Mouse (Mus musculus) lung, embryonic 14.5 days (tissue): ENCODE measurements around the gene 9930111J21Rik2. TPM values are rescaled to one million over a fixed set of nuclear protein-coding genes. Genes with fewer than 3 reads are reported as not detected.
A peak's percentile ranks its signal among the peaks of the same experiment; 100 is the strongest.
"Not testable (repeated sequence)": the region's sequence is repeated elsewhere in the genome, so short reads cannot be mapped to it uniquely, and the experiment has no call there.

Experiments
- ATAC-seq: fragments of 200-750 bp; cut with Nextera tagmentation; 2 replicates; pipeline ENCODE4 v1.8.0; 2017; ENCODE audit warnings: mild to moderate bottlenecking, moderate TSS enrichment, moderate library complexity; ENCODE audit not compliant: insufficient read depth
- DNase-seq: peaks from one replicate; pipeline ENCODE4 v3.0.0-alpha.2; 2015
- H3K27ac ChIP-seq: fragments of 300-500 bp; sonication (generic); 2 replicates; pipeline ENCODE4 v1.5.1; 2014; ENCODE audit warnings: low read depth, mild to moderate bottlenecking, moderate library complexity
- H3K27me3 ChIP-seq: fragments of 300-500 bp; sonication (generic); 2 replicates; pipeline ENCODE4 v1.6.1; 2014; ENCODE audit warnings: low read length, control low read depth; ENCODE audit not compliant: insufficient read depth
- H3K36me3 ChIP-seq: fragments of 300-500 bp; sonication (generic); 2 replicates; pipeline ENCODE4 v1.6.1; 2014; ENCODE audit warnings: control low read depth; ENCODE audit not compliant: insufficient read depth
- H3K4me1 ChIP-seq: fragments of 300-500 bp; sonication (generic); 2 replicates; pipeline ENCODE4 v1.6.1; 2014; ENCODE audit warnings: antibody characterized with exemption, control low read depth; ENCODE audit not compliant: insufficient read depth
- H3K4me2 ChIP-seq: fragments of 300-500 bp; sonication (generic); 2 replicates; pipeline ENCODE4 v1.6.1; 2014; ENCODE audit warnings: mild to moderate bottlenecking
- H3K4me3 ChIP-seq: fragments of 300-500 bp; sonication (generic); 2 replicates; pipeline ENCODE4 v1.5.1; 2014; ENCODE audit warnings: low read depth, low read length
- H3K9ac ChIP-seq: fragments of 300-500 bp; sonication (generic); 2 replicates; pipeline ENCODE4 v1.6.1; 2014
- H3K9me3 ChIP-seq: fragments of 300-500 bp; sonication (generic); 2 replicates; pipeline ENCODE4 v1.6.1; 2016; ENCODE audit warnings: low read depth, low read length, control low read depth
- CTCF ChIP-seq: IDR thresholded peaks from 2 replicates; pipeline ENCODE4 v1.5.1; 2016; ENCODE audit warnings: antibody characterized with exemption, low read depth
- WGBS: fragments of 180-500 bp; shearing (Covaris S2); extraction: QIAGEN DNeasy Blood & Tissue Kit; methylation state at CpG from one replicate; pipeline ENCODE4 v1.1.7; 2014; 5-methylcytosine and 5-hydroxymethylcytosine counted together
- polyA plus RNA-seq: library from polyadenylated mRNA; unstranded; fragments of >200 nt; fragmentation: Nextera tagmentation; extraction: Ambion mirVana; gene quantifications from 2 replicates; pipeline ENCODE4 v1.2.1, GENCODE M21; 2014

Gene 9930111J21Rik2
- polyA plus RNA-seq, 1 experiment from 2014 or later, result 0.79 TPM

DNA sequence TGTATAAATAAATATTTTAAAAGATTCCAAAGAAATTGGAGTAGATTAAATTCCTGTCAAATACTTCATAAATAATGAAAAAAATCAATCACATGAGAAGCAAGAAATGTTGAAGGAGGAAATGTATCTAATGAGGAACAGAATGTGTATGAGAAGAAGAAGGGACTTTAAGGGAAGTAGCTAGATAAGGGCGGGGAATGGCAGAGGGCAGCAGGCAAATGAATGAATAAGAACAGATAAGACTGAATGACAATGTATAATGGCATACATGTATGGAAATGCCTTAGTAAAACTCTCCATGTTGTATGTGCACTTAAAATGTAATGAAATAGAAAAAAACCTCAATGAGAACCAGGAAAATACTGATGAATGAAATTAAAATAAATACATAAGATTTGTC lies 17.3 kb upstream of the 9930111J21Rik2 start:
- H3K4me1 ChIP-seq, result no peaks in the 10 kb centered on the region
- H3K4me2 ChIP-seq, result no peak overlapping the region
- H3K27ac ChIP-seq, result no peak overlapping the region
- DNase-seq (no peak), ATAC-seq (no peak)
- WGBS, result 84% methylated on average over 1 of the region's 1 CpGs
- no peaks in the 10 kb centered on the region for H3K9me3 ChIP-seq
- no peak overlapping the region for H3K4me3 ChIP-seq
- H3K9ac ChIP-seq, result no peak overlapping the region
- no peaks in the 10 kb centered on the region for H3K36me3 ChIP-seq
- H3K27me3 ChIP-seq, result no peaks in the 10 kb centered on the region
- no peak for TF ChIP-seq CTCF

DNA sequence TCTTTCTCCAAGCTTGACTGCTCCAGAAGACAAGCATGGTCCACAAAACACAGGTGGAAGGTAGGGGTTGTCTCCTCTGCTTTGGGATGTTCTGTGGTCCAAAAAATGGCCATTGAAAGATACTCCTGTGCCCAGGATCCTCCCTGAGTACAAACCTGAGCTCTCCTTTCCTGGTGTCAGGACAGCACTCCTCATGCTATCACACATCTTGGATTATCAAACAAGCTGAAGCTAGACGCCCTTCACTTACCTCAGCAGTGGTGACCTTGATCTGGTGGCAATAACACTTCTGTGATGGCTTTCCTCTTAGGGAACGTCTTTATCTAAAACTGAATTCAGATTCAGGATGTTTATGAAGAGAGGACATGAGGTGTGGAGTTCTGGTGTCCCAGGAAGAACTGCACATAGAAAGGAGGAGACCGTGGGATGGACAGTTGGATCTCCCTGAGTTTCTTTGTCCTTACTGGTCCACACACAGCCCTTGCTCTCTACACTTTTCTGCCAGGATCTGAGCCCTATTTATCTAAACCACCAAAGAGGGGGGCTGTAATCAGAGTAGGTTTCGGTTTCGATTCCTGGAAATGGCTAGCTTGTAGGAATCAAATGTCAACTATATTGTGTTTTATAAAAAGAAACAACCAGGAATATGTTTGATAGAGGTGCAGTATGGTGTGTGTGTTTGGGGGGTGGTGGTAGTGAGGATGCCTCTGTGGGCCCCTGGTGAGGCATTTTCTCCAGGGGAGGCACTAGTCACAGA lies 12.8 kb upstream of the 9930111J21Rik2 start, which contains the start of gene Tgtp2:
TSS of gene Tgtp2 (minus strand) at position 494 of the 757 bp plus-strand sequence.
- 67% methylated on average over 5 of the region's 5 CpGs for WGBS
- not testable (repeated sequence) for H3K27me3 ChIP-seq, ATAC-seq, H3K9ac ChIP-seq, H3K36me3 ChIP-seq, H3K4me1 ChIP-seq, DNase-seq, H3K4me2 ChIP-seq, H3K9me3 ChIP-seq, H3K4me3 ChIP-seq, H3K27ac ChIP-seq

DNA sequence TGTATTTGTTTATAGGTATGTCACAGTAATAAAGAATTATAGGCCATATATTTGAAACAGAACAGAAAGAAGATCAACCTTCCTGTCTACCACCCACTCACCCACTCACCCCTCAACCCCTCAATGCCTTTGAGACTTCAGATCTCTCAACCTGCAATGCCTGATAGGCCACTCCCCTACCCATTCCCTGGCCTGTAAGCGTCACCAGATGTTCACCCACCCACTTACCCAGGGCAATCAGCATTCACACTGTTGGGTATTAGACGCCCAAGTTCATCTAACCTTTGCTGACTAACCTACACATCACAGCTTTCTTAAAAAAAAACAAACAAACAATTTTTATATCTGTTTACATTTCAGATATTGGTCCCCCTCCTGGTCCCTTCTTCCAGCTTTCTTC lies 10.8 kb upstream of the 9930111J21Rik2 start:
- H3K36me3 ChIP-seq, H3K4me1 ChIP-seq, H3K4me3 ChIP-seq, H3K9ac ChIP-seq, H3K27me3 ChIP-seq, H3K4me2 ChIP-seq, H3K9me3 ChIP-seq, H3K27ac ChIP-seq, ATAC-seq, DNase-seq: not testable (repeated sequence)
- 59% methylated on average over 1 of the region's 2 CpGs for WGBS

DNA sequence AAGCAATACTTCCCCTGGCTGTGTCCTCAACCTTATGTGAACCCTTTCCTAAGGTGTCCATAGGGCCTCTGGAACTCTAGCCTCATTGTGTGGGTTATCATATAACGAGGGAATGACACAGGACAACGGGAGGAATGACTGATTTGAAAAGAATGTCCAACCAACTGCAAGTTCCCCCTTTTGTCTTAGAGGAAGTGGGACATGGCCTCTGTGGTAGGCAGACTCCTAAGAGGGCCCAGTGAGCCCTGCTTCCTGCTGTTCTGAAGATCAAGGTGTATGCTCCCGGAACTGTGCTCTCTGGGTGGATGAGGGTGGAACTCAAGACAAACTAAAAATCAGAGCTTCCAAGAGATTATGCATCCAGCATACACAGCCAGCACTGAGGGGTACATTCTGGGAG lies 9.0 kb upstream of the 9930111J21Rik2 start:
- ATAC-seq, DNase-seq: not testable (repeated sequence)

DNA sequence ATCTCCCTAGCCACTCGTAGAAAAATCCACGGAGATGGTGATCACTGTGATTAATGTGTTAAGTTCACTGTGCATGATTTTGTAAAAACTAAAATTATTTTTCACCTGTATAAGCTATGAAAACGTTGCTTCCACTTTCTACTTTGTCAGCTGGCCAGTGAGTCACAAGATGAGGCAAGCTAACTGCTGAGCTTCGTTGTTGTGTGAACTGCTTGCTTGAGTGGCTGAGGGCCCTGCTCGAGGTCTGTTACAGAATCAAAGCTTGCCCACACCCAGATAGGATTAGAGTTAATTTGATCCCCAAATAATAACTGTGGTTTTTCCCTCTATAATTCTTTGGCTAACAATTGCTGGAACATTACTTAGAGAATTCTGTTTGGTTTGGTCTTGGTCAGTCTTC lies 852 bp upstream of the 9930111J21Rik2 start:
- WGBS, result no CpG with 5 or more reads among the region's 5 CpGs
- not testable (repeated sequence) for H3K27ac ChIP-seq, H3K4me3 ChIP-seq, H3K4me2 ChIP-seq, H3K4me1 ChIP-seq, H3K9me3 ChIP-seq, ATAC-seq, H3K9ac ChIP-seq, H3K36me3 ChIP-seq, DNase-seq, H3K27me3 ChIP-seq

More for the DNA sequence above, 9.0 kb upstream of the 9930111J21Rik2 start:
- H3K4me1 ChIP-seq, H3K4me2 ChIP-seq, H3K36me3 ChIP-seq, H3K27ac ChIP-seq, H3K4me3 ChIP-seq, H3K9me3 ChIP-seq, H3K9ac ChIP-seq, H3K27me3 ChIP-seq: not testable (repeated sequence)
- WGBS, result 41% methylated on average over 2 of the region's 3 CpGs

DNA sequence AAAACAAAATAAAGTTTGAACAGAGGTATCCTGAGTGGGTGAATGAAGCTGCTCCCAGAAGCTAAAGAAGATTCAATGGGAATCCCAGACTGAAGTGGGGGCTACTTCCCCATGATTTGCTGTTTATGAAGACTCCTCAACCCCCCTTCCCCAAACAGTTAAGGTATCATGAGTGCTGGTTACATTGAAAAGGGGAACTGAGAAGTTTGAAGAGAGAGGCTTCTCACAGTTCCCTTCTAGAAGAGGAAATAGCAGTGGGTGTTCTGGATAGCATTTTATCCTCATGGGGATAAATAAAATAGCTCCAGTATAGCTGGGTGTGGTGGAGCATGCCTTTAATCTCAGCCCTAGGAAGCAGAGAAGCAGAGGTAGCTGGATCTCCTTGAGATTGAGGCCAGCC lies 978 bp downstream of the 9930111J21Rik2 start:
- DNase-seq, H3K27me3 ChIP-seq, H3K9ac ChIP-seq, H3K27ac ChIP-seq, H3K4me3 ChIP-seq, H3K9me3 ChIP-seq, H3K4me1 ChIP-seq, H3K4me2 ChIP-seq, ATAC-seq, H3K36me3 ChIP-seq: not testable (repeated sequence)

DNA sequence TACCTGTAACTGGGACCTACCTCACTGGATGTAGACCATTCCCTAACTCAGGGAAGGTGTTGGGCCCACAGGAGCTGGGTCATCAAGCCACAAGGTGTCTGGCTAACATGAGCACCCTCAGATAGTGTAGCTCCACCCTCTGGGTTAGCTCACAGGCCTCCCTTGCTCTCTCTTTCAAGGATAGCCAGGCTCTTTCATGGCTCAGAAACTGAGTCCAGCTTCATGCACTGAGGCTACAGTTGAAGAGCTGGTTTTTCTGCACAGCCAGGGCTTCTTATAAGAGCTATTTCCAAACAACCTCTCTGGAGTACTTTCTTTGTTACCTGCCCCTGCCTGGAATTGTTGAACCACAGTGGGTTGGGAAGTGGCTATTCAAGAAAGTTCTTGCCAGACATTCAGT lies 39.0 kb downstream of the 9930111J21Rik2 start:
- not testable (repeated sequence) for H3K27ac ChIP-seq, DNase-seq, H3K9ac ChIP-seq, H3K4me1 ChIP-seq, H3K9me3 ChIP-seq, H3K4me2 ChIP-seq, H3K27me3 ChIP-seq, H3K36me3 ChIP-seq, H3K4me3 ChIP-seq
- ATAC-seq, result peak; percentile 62; the same call in 1 of the 2 replicates

DNA sequence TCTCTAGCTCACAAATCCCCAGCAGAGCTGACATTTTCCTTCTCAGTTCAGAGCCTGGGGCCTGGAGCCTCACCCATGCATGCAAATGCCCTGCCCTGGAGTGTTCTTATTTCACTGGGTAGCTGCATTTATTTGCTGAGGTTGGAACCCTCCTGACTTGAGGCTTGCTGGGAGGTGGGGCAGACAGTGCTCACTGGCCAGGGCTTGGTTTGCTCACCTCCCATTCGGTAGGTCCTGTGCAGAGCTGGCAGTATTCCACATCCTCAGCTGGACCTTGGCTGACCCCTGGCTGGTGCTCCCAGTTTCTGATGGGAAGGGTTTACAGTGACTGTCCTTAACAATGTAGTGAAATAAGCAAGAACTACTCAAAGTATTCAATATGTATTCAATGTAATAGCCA lies 44.3 kb downstream of the 9930111J21Rik2 start:
- H3K27ac ChIP-seq, result not testable (repeated sequence)

DNA sequence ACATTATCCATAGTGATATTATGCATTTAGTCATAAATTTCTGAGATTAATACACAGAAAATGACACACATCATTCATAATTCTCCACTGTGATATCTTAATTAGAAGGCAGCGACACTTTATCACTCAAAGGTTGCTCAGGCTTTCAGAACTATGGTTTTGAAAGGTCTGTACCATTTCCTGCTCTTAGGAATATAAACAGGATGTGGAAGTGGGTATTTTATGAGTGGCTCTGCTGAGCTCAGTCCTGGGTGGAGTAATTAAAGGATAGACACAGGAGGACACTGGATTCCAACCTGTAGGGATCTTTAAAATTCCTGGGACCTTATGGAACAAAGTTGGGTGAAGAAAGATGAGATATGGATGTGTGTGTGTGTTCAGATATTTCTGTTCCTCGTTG lies 44.7 kb downstream of the 9930111J21Rik2 start:
- not testable (repeated sequence) for H3K4me1 ChIP-seq, H3K9ac ChIP-seq, H3K9me3 ChIP-seq, H3K4me2 ChIP-seq, DNase-seq, H3K27ac ChIP-seq, H3K27me3 ChIP-seq, H3K36me3 ChIP-seq, ATAC-seq, H3K4me3 ChIP-seq
- WGBS, result 41% methylated on average over 2 of the region's 2 CpGs

More for the DNA sequence above, 44.3 kb downstream of the 9930111J21Rik2 start:
- H3K4me2 ChIP-seq, DNase-seq, H3K36me3 ChIP-seq, H3K4me1 ChIP-seq, H3K4me3 ChIP-seq, H3K9ac ChIP-seq, ATAC-seq, H3K27me3 ChIP-seq, H3K9me3 ChIP-seq: not testable (repeated sequence)
- WGBS, result 15% methylated on average over 1 of the region's 1 CpGs

DNA sequence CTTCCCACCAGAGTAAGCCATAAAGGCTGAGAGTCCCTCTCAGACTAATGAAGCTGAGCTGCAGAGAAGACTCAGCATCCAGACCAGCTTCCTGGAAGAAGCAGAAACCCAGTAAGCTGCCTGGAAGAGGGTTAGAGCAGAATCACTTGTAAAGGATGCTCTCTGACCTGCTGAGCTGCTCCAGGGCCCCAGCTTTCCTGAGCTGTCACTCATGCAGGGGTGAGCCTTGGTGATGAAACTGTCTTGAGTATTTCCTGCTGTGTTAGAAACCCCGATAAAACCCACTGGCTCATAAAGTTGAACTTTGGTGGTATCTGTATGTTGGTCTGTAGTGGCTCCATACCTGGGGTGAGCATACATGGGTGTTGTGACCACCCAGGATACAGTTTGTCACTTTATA lies 50.6 kb downstream of the 9930111J21Rik2 start:
- not testable (repeated sequence) for DNase-seq, H3K27me3 ChIP-seq, ATAC-seq, H3K4me2 ChIP-seq, H3K9me3 ChIP-seq, H3K4me3 ChIP-seq, H3K36me3 ChIP-seq, H3K9ac ChIP-seq, H3K4me1 ChIP-seq, H3K27ac ChIP-seq
- WGBS, result 39% methylated on average over 1 of the region's 1 CpGs

DNA sequence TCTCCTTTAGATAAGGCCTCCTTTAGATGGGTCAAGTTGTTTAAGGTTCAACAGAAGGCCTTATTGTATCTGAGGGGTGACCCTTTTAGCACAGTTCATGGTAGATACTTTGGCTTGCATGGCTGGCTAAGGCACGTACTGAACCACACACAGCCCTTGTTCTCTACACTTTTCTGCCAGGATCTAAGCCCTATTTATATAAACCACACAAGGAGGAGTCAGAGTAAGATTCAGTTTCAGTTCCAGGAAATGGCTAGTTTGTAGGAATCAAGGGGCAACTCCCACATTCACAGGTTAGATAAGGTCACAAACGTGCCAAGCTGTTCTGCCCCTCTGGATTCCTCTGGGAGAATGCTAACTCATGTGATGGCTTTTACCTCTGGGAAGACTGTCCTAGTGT lies 57.0 kb downstream of the 9930111J21Rik2 start, which contains the start of gene Tgtp1:
TSS of gene Tgtp1 (minus strand) at position 155 of the 400 bp plus-strand sequence.
- not testable (repeated sequence) for H3K9me3 ChIP-seq, H3K9ac ChIP-seq, H3K27ac ChIP-seq, H3K4me3 ChIP-seq, H3K36me3 ChIP-seq, H3K27me3 ChIP-seq, H3K4me2 ChIP-seq, H3K4me1 ChIP-seq
- 34% methylated on average over 2 of the region's 2 CpGs for WGBS
- DNase-seq (peak; percentile 8), ATAC-seq (peak; percentile 68; the same call in 1 of the 2 replicates)
